Mouse (Mus musculus): ENCODE data around the gene Olfr785. TPM values are rescaled to one million over a fixed set of nuclear protein-coding genes. Genes with fewer than 3 reads are reported as not detected.

Gene Olfr785
- not detected in 4 replicates for total RNA-seq (2023)

DNA sequence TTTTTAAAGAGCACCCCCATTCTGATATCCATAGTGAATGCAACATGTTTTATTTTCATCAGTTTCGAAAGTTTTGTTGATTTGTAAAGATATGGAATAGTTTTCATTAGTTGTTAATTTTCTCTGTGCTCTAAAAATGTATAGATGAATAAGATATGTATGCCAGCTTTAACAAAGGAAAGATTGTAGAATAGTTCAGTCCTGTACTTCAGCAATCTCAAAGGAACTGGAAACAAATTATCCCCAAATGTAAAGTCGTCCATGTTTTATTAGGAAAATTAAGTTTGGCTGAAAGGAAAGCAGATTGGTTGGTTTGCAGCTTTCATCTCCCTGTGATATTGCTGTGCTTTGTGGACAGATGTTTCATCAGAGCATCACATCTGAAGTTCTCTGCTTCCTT is at the start of gene Olfr785:
Olfr785 (plus strand) TSS at position 301 of the 400 bp plus-strand sequence.

GRCm38 (mm10) chr10:129383783-129384182 is 21.4 kb upstream of the Olfr785 start, which contains the start of gene Olfr784:
Gene Olfr784 (plus strand): TSS chr10:129384083.

GRCm38 (mm10) chr10:129427006-129427405 is 21.8 kb downstream of the Olfr785 start, which contains the start of gene Olfr786:
Gene Olfr786 (plus strand): TSS chr10:129427306.

Other genes with a start within 250 kb of the Olfr785 start
- not detected in 4 replicates for gene Olfr771, start 240.7 kb upstream of the Olfr785 start, total RNA-seq (2023)
- not detected in 4 replicates for gene Olfr772, start 227.5 kb upstream of the Olfr785 start, total RNA-seq (2023)
- not detected in 4 replicates for gene Olfr773, start 218.0 kb upstream of the Olfr785 start, total RNA-seq (2023)
- gene Olfr774, start 169.2 kb upstream of the Olfr785 start, total RNA-seq (2023) = not detected in 4 replicates
- gene Olfr775, start 157.0 kb upstream of the Olfr785 start, total RNA-seq (2023) = not detected in 4 replicates
- gene Olfr776, start 146.3 kb upstream of the Olfr785 start, total RNA-seq (2023) = not detected in 4 replicates
- gene Olfr777, start 133.9 kb upstream of the Olfr785 start, total RNA-seq (2023) = not detected in 4 replicates
- not detected in 4 replicates for gene Olfr780, start 87.3 kb upstream of the Olfr785 start, total RNA-seq (2023)
- gene Olfr781, start 76.6 kb upstream of the Olfr785 start, total RNA-seq (2023) = not detected in 4 replicates
- not detected in 4 replicates for gene Olfr782, start 56.6 kb upstream of the Olfr785 start, total RNA-seq (2023)
- not detected in 4 replicates for gene Olfr784, start 21.3 kb upstream of the Olfr785 start, total RNA-seq (2023)
- not detected in 4 replicates for gene Olfr786, start 21.9 kb downstream of the Olfr785 start, total RNA-seq (2023)
- not detected in 4 replicates for gene Olfr787, start 56.4 kb downstream of the Olfr785 start, total RNA-seq (2023)
- not detected in 4 replicates for gene Olfr788, start 65.6 kb downstream of the Olfr785 start, total RNA-seq (2023)
- gene Olfr789, start 79.3 kb downstream of the Olfr785 start, total RNA-seq (2023) = 0.12 TPM in 1 of 4 replicates, not detected in the others
- gene Olfr790, start 93.1 kb downstream of the Olfr785 start, total RNA-seq (2023) = not detected in 4 replicates
- gene Olfr791, start 116.4 kb downstream of the Olfr785 start, total RNA-seq (2023) = not detected in 4 replicates
- not detected in 4 replicates for gene Olfr792, start 133.7 kb downstream of the Olfr785 start, total RNA-seq (2023)
- gene Olfr794, start 162.2 kb downstream of the Olfr785 start, total RNA-seq (2023) = not detected in 4 replicates
- gene Olfr796, start 207.1 kb downstream of the Olfr785 start, total RNA-seq (2023) = not detected in 4 replicates
- not detected in 4 replicates for gene Olfr798, start 222.5 kb downstream of the Olfr785 start, total RNA-seq (2023)
- gene Olfr799, start 232.1 kb downstream of the Olfr785 start, total RNA-seq (2023) = not detected in 4 replicates

Measured in B cell, adult 62 days (primary cell).